Mouse (Mus musculus) 3T3-L1 (cell line): ENCODE data around the gene F3.
"Not testable (repeated sequence)": the region's sequence is repeated elsewhere in the genome, so short reads cannot be mapped to it uniquely, and the experiment has no call there.

ENCODE experiments used
- DNase-seq: peaks from one replicate; pipeline ENCODE4 v3.0.0-alpha.2; 2015; ENCODE audit warnings: low read depth, low spot score

F3 gene

GRCm38 (mm10) chr3:121738742-121739342 is 15.5 kb downstream of the F3 start:
- peak; percentile 1 for DNase-seq

- DNase-seq, result peak; percentile 1
Observed at GRCm38 (mm10) chr3:121739489-121740213, 16.3 kb downstream of the F3 start.

GRCm38 (mm10) chr3:121741186-121741848 is 18.0 kb downstream of the F3 start:
- peak; percentile 1 for DNase-seq

GRCm38 (mm10) chr3:121754319-121755090 is 31.2 kb downstream of the F3 start:
- DNase-seq, result not testable (repeated sequence)

GRCm38 (mm10) chr3:121755152-121755551 is 31.8 kb downstream of the F3 start:
- peak; percentile 74 for DNase-seq

GRCm38 (mm10) chr3:121758373-121758772 is 35.0 kb downstream of the F3 start:
- no peak for DNase-seq

GRCm38 (mm10) chr3:121762056-121762852 is 38.9 kb downstream of the F3 start:
- DNase-seq, result peak; percentile 68

GRCm38 (mm10) chr3:121766048-121766447 is 42.7 kb downstream of the F3 start:
- no peak for DNase-seq

- no peak for DNase-seq
Observed at GRCm38 (mm10) chr3:121766818-121767217, 43.5 kb downstream of the F3 start.

GRCm38 (mm10) chr3:121768770-121769169 is 45.4 kb downstream of the F3 start:
- peak; percentile 59 for DNase-seq

- not testable (repeated sequence) for DNase-seq
Observed at GRCm38 (mm10) chr3:121773336-121773735, 50.0 kb downstream of the F3 start.

- DNase-seq, result peak; percentile 78
Observed at GRCm38 (mm10) chr3:121777943-121778342, 54.6 kb downstream of the F3 start.

GRCm38 (mm10) chr3:121783020-121783419 is 59.7 kb downstream of the F3 start:
- DNase-seq, result no peak
